Mouse (Mus musculus) liver, postnatal 0 days (tissue): ENCODE measurements at regions not wholly inside any gene's neighbourhood (a gene's known extent, or its start where the extent isn't known, plus 50 kb on each side); places are given as distances from the start of the nearest gene placed in this dataset.

Source experiments
- CTCF ChIP-seq: sonication (generic); IDR thresholded peaks from 2 replicates; pipeline ENCODE4 v1.5.1; 2016; ENCODE audit warnings: antibody characterized with exemption, low read depth
- EP300 ChIP-seq: IDR thresholded peaks from 2 replicates; pipeline ENCODE4 v1.6.1; 2016; ENCODE audit warnings: antibody characterized with exemption, low read depth, mild to moderate bottlenecking

- no peak for TF ChIP-seq EP300
- TF ChIP-seq CTCF: no peak
These were observed 146.9 kb upstream of the Igf1 start for GRCm38 (mm10) chr10:87711209-87711608.
